Mouse (Mus musculus) embryonic facial prominence, embryonic 13.5 days (tissue): ENCODE measurements around the gene Prkab2. TPM values are rescaled to one million over a fixed set of nuclear protein-coding genes. Genes with fewer than 3 reads are reported as not detected.

Source experiments
- ATAC-seq: fragments of 200-750 bp; cut with Nextera tagmentation; 2 replicates; pipeline ENCODE4 v1.8.0; 2017; ENCODE audit warnings: low read depth; ENCODE audit not compliant: insufficient number of reproducible peaks, insufficient read depth, low FRiP score, low TSS enrichment
- H3K27ac ChIP-seq: fragments of 300-500 bp; sonication (generic); 2 replicates; pipeline ENCODE4 v1.5.1; 2015; ENCODE audit warnings: moderate library complexity, mild to moderate bottlenecking, inconsistent platforms
- H3K27me3 ChIP-seq: fragments of 300-500 bp; sonication (generic); 2 replicates; pipeline ENCODE4 v1.6.1; 2015; ENCODE audit warnings: mild to moderate bottlenecking, inconsistent platforms
- H3K36me3 ChIP-seq: fragments of 300-500 bp; sonication (generic); 2 replicates; pipeline ENCODE4 v1.6.1; 2015; ENCODE audit warnings: mild to moderate bottlenecking, inconsistent platforms
- H3K4me1 ChIP-seq: fragments of 300-500 bp; sonication (generic); 2 replicates; pipeline ENCODE4 v1.6.1; 2015; ENCODE audit warnings: inconsistent platforms
- H3K4me2 ChIP-seq: fragments of 300-500 bp; sonication (generic); 2 replicates; pipeline ENCODE4 v1.6.1; 2015; ENCODE audit warnings: moderate library complexity, mild to moderate bottlenecking, inconsistent platforms
- H3K4me3 ChIP-seq: fragments of 300-500 bp; sonication (generic); 2 replicates; pipeline ENCODE4 v1.5.1; 2015; ENCODE audit warnings: mild to moderate bottlenecking, inconsistent platforms
- H3K9ac ChIP-seq: fragments of 300-500 bp; sonication (generic); 2 replicates; pipeline ENCODE4 v1.6.1; 2015; ENCODE audit warnings: mild to moderate bottlenecking, inconsistent platforms
- H3K9me3 ChIP-seq: fragments of 300-500 bp; sonication (generic); 2 replicates; pipeline ENCODE4 v1.6.1; 2016; ENCODE audit warnings: inconsistent platforms
- WGBS: fragments of 180-500 bp; shearing (Covaris S2); methylation state at CpG from one replicate; pipeline ENCODE4 v1.1.7; 2015; ENCODE audit warnings: mixed read lengths; 5-methylcytosine and 5-hydroxymethylcytosine counted together
- polyA plus RNA-seq: library from polyadenylated mRNA; unstranded; fragments of >200 nt; fragmentation: Nextera tagmentation; extraction: Ambion mirVana; gene quantifications from 2 replicates; pipeline ENCODE4 v1.2.1, GENCODE M21; 2015

Prkab2 gene
- polyA plus RNA-seq, 1 experiment from 2014 or later, result 6.7 TPM

- H3K9me3 ChIP-seq, result no peaks in the 10 kb centered on the region
- peaks cover 5% of the 10 kb centered on the region for H3K4me1 ChIP-seq
- H3K4me3 ChIP-seq, result no peak overlapping the region
- no peak overlapping the region for H3K9ac ChIP-seq
- no peak overlapping the region for H3K4me2 ChIP-seq
- ATAC-seq, result no peak
- H3K36me3 ChIP-seq, result no peaks in the 10 kb centered on the region
- 92% methylated on average over 5 of the region's 5 CpGs for WGBS
- H3K27ac ChIP-seq, result no peak overlapping the region
- no peaks in the 10 kb centered on the region for H3K27me3 ChIP-seq
Observed at GRCm38 (mm10) chr3:97653781-97654180, 4.2 kb upstream of the Prkab2 start.

- no peaks in the 10 kb centered on the region for H3K9me3 ChIP-seq
- 80% methylated on average over 8 of the region's 8 CpGs for WGBS
- no peak for ATAC-seq
- H3K36me3 ChIP-seq, result no peaks in the 10 kb centered on the region
- H3K4me1 ChIP-seq, result peaks cover 16% of the 10 kb centered on the region
- no peak overlapping the region for H3K4me3 ChIP-seq
- no peaks in the 10 kb centered on the region for H3K27me3 ChIP-seq
- H3K9ac ChIP-seq, result no peak overlapping the region
- H3K27ac ChIP-seq, result no peak overlapping the region
- no peak overlapping the region for H3K4me2 ChIP-seq
Observed at GRCm38 (mm10) chr3:97654901-97655300, 3.1 kb upstream of the Prkab2 start.

GRCm38 (mm10) chr3:97658426-97659193, 617 bp downstream of the Prkab2 start:
- Histone ChIP-seq H3K36me3 (peaks cover 15% of the 10 kb centered on the region), H3K4me3 (peak overlapping the region; percentile 81), H3K9ac (peak overlapping the region; percentile 76), H3K4me1 (peaks cover 20% of the 10 kb centered on the region), H3K27ac (no peak overlapping the region), H3K9me3 (no peaks in the 10 kb centered on the region), H3K4me2 (peak overlapping the region; percentile 77), H3K27me3 (no peaks in the 10 kb centered on the region)
- peak; percentile 76 for ATAC-seq
- WGBS, result under 1% methylated on average over 50 of the region's 50 CpGs

GRCm38 (mm10) chr3:97659746-97660145, 1.8 kb downstream of the Prkab2 start:
- Histone ChIP-seq H3K36me3 (peaks cover 24% of the 10 kb centered on the region), H3K4me2 (peak overlapping the region; percentile 77), H3K9ac (0 out of 2 replicates have a peak overlapping the region, but pooled peaks have one; percentile 76), H3K4me3 (0 out of 2 replicates have a peak overlapping the region, but pooled peaks have one; percentile 6), H3K4me1 (peaks cover 20% of the 10 kb centered on the region), H3K27ac (no peak overlapping the region), H3K9me3 (no peaks in the 10 kb centered on the region), H3K27me3 (no peaks in the 10 kb centered on the region)
- ATAC-seq, result no peak
- WGBS, result 78% methylated on average over 7 of the region's 7 CpGs

- peak overlapping the region; percentile 40; the same call in 1 of the 2 replicates for H3K9ac ChIP-seq
- WGBS, result 70% methylated on average over 8 of the region's 8 CpGs
- no peaks in the 10 kb centered on the region for H3K9me3 ChIP-seq
- no peak for ATAC-seq
- no peak overlapping the region for H3K4me2 ChIP-seq
- peaks cover 26% of the 10 kb centered on the region for H3K36me3 ChIP-seq
- H3K27me3 ChIP-seq, result no peaks in the 10 kb centered on the region
- H3K4me3 ChIP-seq, result no peak overlapping the region
- H3K4me1 ChIP-seq, result peaks cover 20% of the 10 kb centered on the region
- H3K27ac ChIP-seq, result no peak overlapping the region
Observed at GRCm38 (mm10) chr3:97661206-97661605, 3.2 kb downstream of the Prkab2 start.

GRCm38 (mm10) chr3:97665525-97665924, 7.5 kb downstream of the Prkab2 start:
- Histone ChIP-seq H3K36me3 (peaks cover 54% of the 10 kb centered on the region), H3K4me3 (no peak overlapping the region), H3K9ac (no peak overlapping the region), H3K27me3 (no peaks in the 10 kb centered on the region), H3K4me1 (peaks cover 10% of the 10 kb centered on the region), H3K4me2 (no peak overlapping the region), H3K27ac (no peak overlapping the region), H3K9me3 (no peaks in the 10 kb centered on the region)
- ATAC-seq, result no peak
- WGBS, result 63% methylated on average over 9 of the region's 9 CpGs

- no peak overlapping the region for H3K9ac ChIP-seq
- no peak overlapping the region for H3K4me3 ChIP-seq
- peaks cover 10% of the 10 kb centered on the region for H3K4me1 ChIP-seq
- WGBS, result 69% methylated on average over 8 of the region's 8 CpGs
- ATAC-seq, result no peak
- no peaks in the 10 kb centered on the region for H3K27me3 ChIP-seq
- H3K27ac ChIP-seq, result no peak overlapping the region
- H3K9me3 ChIP-seq, result no peaks in the 10 kb centered on the region
- H3K36me3 ChIP-seq, result peaks cover 60% of the 10 kb centered on the region
- no peak overlapping the region for H3K4me2 ChIP-seq
Observed at GRCm38 (mm10) chr3:97666154-97666553, 8.2 kb downstream of the Prkab2 start.

- ATAC-seq, result no peak
- Histone ChIP-seq H3K4me1 (peaks cover 10% of the 10 kb centered on the region), H3K4me2 (no peak overlapping the region), H3K9ac (no peak overlapping the region), H3K27ac (peak overlapping the region; percentile 51; the same call in 1 of the 2 replicates), H3K36me3 (peaks cover 64% of the 10 kb centered on the region), H3K4me3 (no peak overlapping the region), H3K9me3 (no peaks in the 10 kb centered on the region), H3K27me3 (no peaks in the 10 kb centered on the region)
- WGBS, result 56% methylated on average over 14 of the region's 14 CpGs
Observed at GRCm38 (mm10) chr3:97667093-97667675, 9.2 kb downstream of the Prkab2 start.

GRCm38 (mm10) chr3:97674644-97675110, 16.7 kb downstream of the Prkab2 start, which contains the start of gene Gm17651:
Gm17651 (minus strand) TSS chr3:97674694.
- WGBS, result 88% methylated on average over 7 of the region's 7 CpGs

GRCm38 (mm10) chr3:97676126-97676525, 18.1 kb downstream of the Prkab2 start:
- peaks cover 6% of the 10 kb centered on the region for H3K36me3 ChIP-seq
- H3K4me1 ChIP-seq, result peaks cover under 1% of the 10 kb centered on the region; the same call in 1 of the 2 replicates
- H3K4me3 ChIP-seq, result no peak overlapping the region
- H3K27ac ChIP-seq, result no peak overlapping the region
- H3K9me3 ChIP-seq, result no peaks in the 10 kb centered on the region
- H3K27me3 ChIP-seq, result 0 out of 2 replicates have a peak, but pooled peaks cover 7% of the 10 kb centered on the region
- no peak overlapping the region for H3K4me2 ChIP-seq
- no peak for ATAC-seq
- 95% methylated on average over 3 of the region's 3 CpGs for WGBS
- no peak overlapping the region for H3K9ac ChIP-seq

More at GRCm38 (mm10) chr3:97674644-97675110, 16.7 kb downstream of the Prkab2 start, which contains the start of gene Gm17651:
- ATAC-seq, result no peak
- Histone ChIP-seq H3K36me3 (peaks cover 17% of the 10 kb centered on the region), H3K4me1 (no peaks in the 10 kb centered on the region), H3K9me3 (no peaks in the 10 kb centered on the region), H3K4me2 (no peak within 1 kb of the TSS), H3K4me3 (no peak within 1 kb of the TSS), H3K9ac (no peak within 1 kb of the TSS), H3K27me3 (0 out of 2 replicates have a peak, but pooled peaks cover 1% of the 10 kb centered on the region), H3K27ac (no peak within 1 kb of the TSS)

- Histone ChIP-seq H3K4me1 (peaks cover 14% of the 10 kb centered on the region), H3K36me3 (no peaks in the 10 kb centered on the region), H3K27me3 (peaks cover 18% of the 10 kb centered on the region), H3K9ac (no peak overlapping the region), H3K4me2 (no peak overlapping the region), H3K27ac (no peak overlapping the region), H3K4me3 (no peak overlapping the region), H3K9me3 (no peaks in the 10 kb centered on the region)
- WGBS, result 89% methylated on average over 3 of the region's 3 CpGs
- no peak for ATAC-seq
Observed at GRCm38 (mm10) chr3:97678416-97678815, 20.4 kb downstream of the Prkab2 start.
